Mouse (Mus musculus) MEL (cell line): ENCODE results near the gene Nudt15. TPM values are rescaled to one million over a fixed set of nuclear protein-coding genes. Genes with fewer than 3 reads are reported as not detected.

ENCODE experiments used
- DNase-seq: peaks from one replicate; pipeline ENCODE4 v3.0.0; 2011; ENCODE audit warnings: low read depth, low spot score
- H3K27ac ChIP-seq: 2 replicates; pipeline ENCODE4 v1.5.1; 2012; ENCODE audit warnings: low read depth, mild to moderate bottlenecking, control low read depth, low read length, moderate library complexity; ENCODE audit not compliant: control insufficient read depth
- H3K27me3 ChIP-seq, 2 experiments: fragments of 150-350 bp in 1 of 2; sonication (generic) in 1 of 2; 2 replicates each; pipeline ENCODE4 v1.6.1; 2012; ENCODE audit warnings: low read length in 2 of 2, mild to moderate bottlenecking in 2 of 2, improper control_type of control experiment in 1 of 2, moderate library complexity in 1 of 2; ENCODE audit not compliant: insufficient read depth in 2 of 2, control insufficient read depth in 1 of 2
- H3K36me3 ChIP-seq, 2 experiments: 2 replicates each; pipeline ENCODE4 v1.6.1; 2012 to 2014; ENCODE audit warnings: low read length in 2 of 2, improper control_type of control experiment in 1 of 2, inconsistent platforms in 1 of 2, mild to moderate bottlenecking in 1 of 2; ENCODE audit not compliant: insufficient read depth in 2 of 2, control insufficient read depth in 1 of 2
- H3K4me1 ChIP-seq, 2 experiments: fragments of 150-350 bp in 1 of 2; sonication (generic) in 1 of 2; 2 replicates each; pipeline ENCODE4 v1.6.1; 2012; ENCODE audit warnings: low read length in 2 of 2, improper control_type of control experiment in 1 of 2, mild to moderate bottlenecking in 1 of 2; ENCODE audit not compliant: insufficient read depth in 2 of 2, control insufficient read depth in 1 of 2
- H3K4me3 ChIP-seq, 2 experiments: fragments of 150-350 bp in 1 of 2; sonication (generic) in 1 of 2; 2 replicates each; pipeline ENCODE4 v1.5.1; 2012; ENCODE audit warnings: low read depth in 2 of 2, low read length in 2 of 2, mild to moderate bottlenecking in 2 of 2, moderate library complexity in 2 of 2, control low read depth in 1 of 2, improper control_type of control experiment in 1 of 2; ENCODE audit not compliant: control insufficient read depth in 1 of 2, insufficient read depth in 1 of 2
- H3K79me2 ChIP-seq: 2 replicates; pipeline ENCODE4 v1.6.1; 2012; ENCODE audit warnings: mild to moderate bottlenecking, low read length, moderate library complexity; ENCODE audit not compliant: control insufficient read depth, poor library complexity, insufficient read depth
- H3K9ac ChIP-seq: 2 replicates; pipeline ENCODE4 v1.6.1; 2012; ENCODE audit warnings: low read depth, mild to moderate bottlenecking, control low read depth, low read length, moderate library complexity; ENCODE audit not compliant: control insufficient read depth, poor library complexity, severe bottlenecking
- H3K9me3 ChIP-seq: fragments of 150-350 bp; sonication (generic); replicated peaks from 2 replicates; pipeline ENCODE4 v1.6.1; 2012; ENCODE audit warnings: mild to moderate bottlenecking, low read length, improper control_type of control experiment, moderate library complexity; ENCODE audit not compliant: insufficient read depth
- CHD1 ChIP-seq: IDR thresholded peaks from 2 replicates; pipeline ENCODE4 v1.6.1; 2012; ENCODE audit warnings: low read depth, mild to moderate bottlenecking, inconsistent platforms, low read length, improper control_type of control experiment
- CHD2 ChIP-seq: IDR thresholded peaks from 2 replicates; pipeline ENCODE4 v1.6.1; 2011; ENCODE audit warnings: low read length, improper control_type of control experiment
- CTCF ChIP-seq, 3 experiments: IDR thresholded peaks in 2 of 3; conservative IDR thresholded peaks in 1 of 3; 2 replicates each; pipeline ENCODE4 v1.5.1; 2011 to 2012; ENCODE audit warnings: low read length in 3 of 3, low read depth in 2 of 3, mild to moderate bottlenecking in 2 of 3, improper control_type of control experiment in 1 of 3, inconsistent platforms in 1 of 3, mixed read lengths in 1 of 3, moderate library complexity in 1 of 3; ENCODE audit not compliant: control insufficient read depth in 1 of 3, insufficient read depth in 1 of 3, poor library complexity in 1 of 3, severe bottlenecking in 1 of 3
- EP300 ChIP-seq, 2 experiments: IDR thresholded peaks; 2 replicates each; pipeline ENCODE4 v1.6.1; 2011; ENCODE audit warnings: improper control_type of control experiment in 2 of 2, low read length in 2 of 2, low read depth in 1 of 2, mild to moderate bottlenecking in 1 of 2
- ETS1 ChIP-seq: IDR thresholded peaks from 2 replicates; pipeline ENCODE4 v1.6.1; 2012; ENCODE audit warnings: low read depth, mild to moderate bottlenecking, inconsistent platforms, low read length, improper control_type of control experiment, moderate library complexity
- GATA1 ChIP-seq: IDR thresholded peaks from 2 replicates; pipeline ENCODE4 v1.6.1; 2011; ENCODE audit warnings: low read depth, low read length, improper control_type of control experiment
- HCFC1 ChIP-seq: IDR thresholded peaks from 2 replicates; pipeline ENCODE4 v1.6.1; 2012; ENCODE audit warnings: low read depth, mild to moderate bottlenecking, inconsistent platforms, low read length, improper control_type of control experiment, moderate library complexity
- MAX ChIP-seq: IDR thresholded peaks from 2 replicates; pipeline ENCODE4 v1.6.1; 2011; ENCODE audit warnings: low read length, improper control_type of control experiment
- MAZ ChIP-seq: IDR thresholded peaks from 2 replicates; pipeline ENCODE4 v1.6.1; 2012; ENCODE audit warnings: low read depth, mild to moderate bottlenecking, inconsistent platforms, low read length, improper control_type of control experiment
- MEF2A ChIP-seq: IDR thresholded peaks from 2 replicates; pipeline ENCODE4 v1.6.1; 2014; ENCODE audit warnings: low read depth, mild to moderate bottlenecking, inconsistent platforms, low read length, improper control_type of control experiment; ENCODE audit not compliant: poor library complexity, insufficient replicate concordance, severe bottlenecking; ENCODE audit errors: extremely low read depth
- NELFE ChIP-seq: IDR thresholded peaks from 2 replicates; pipeline ENCODE4 v1.6.1; 2011; ENCODE audit warnings: low read depth, low read length, improper control_type of control experiment
- NRF1 ChIP-seq: IDR thresholded peaks from 2 replicates; pipeline ENCODE4 v1.6.1; 2014; ENCODE audit warnings: low read depth, mild to moderate bottlenecking, inconsistent platforms, low read length, improper control_type of control experiment, moderate library complexity; ENCODE audit not compliant: poor library complexity, insufficient read depth, severe bottlenecking
- POLR2A ChIP-seq, 2 experiments: IDR thresholded peaks; 2 replicates each; pipeline ENCODE4 v1.6.1; 2011 to 2012; ENCODE audit warnings: low read length in 2 of 2, mild to moderate bottlenecking in 2 of 2, control low read depth in 1 of 2, improper control_type of control experiment in 1 of 2, low read depth in 1 of 2, moderate library complexity in 1 of 2; ENCODE audit not compliant: control insufficient read depth in 1 of 2, insufficient read depth in 1 of 2, poor library complexity in 1 of 2
- RAD21 ChIP-seq: IDR thresholded peaks from 2 replicates; pipeline ENCODE4 v1.6.1; 2011; ENCODE audit warnings: mild to moderate bottlenecking, low read depth, low read length, improper control_type of control experiment
- RCOR1 ChIP-seq: IDR thresholded peaks from 2 replicates; pipeline ENCODE4 v1.6.1; 2012; ENCODE audit warnings: low read depth, mild to moderate bottlenecking, inconsistent platforms, low read length, improper control_type of control experiment
- SIN3A ChIP-seq: IDR thresholded peaks from 2 replicates; pipeline ENCODE4 v1.6.1; 2012; ENCODE audit warnings: low read length, improper control_type of control experiment, inconsistent platforms
- SMC3 ChIP-seq: IDR thresholded peaks from 2 replicates; pipeline ENCODE4 v1.6.1; 2011; ENCODE audit warnings: low read depth, low read length, improper control_type of control experiment
- UBTF ChIP-seq: IDR thresholded peaks from 2 replicates; pipeline ENCODE4 v1.6.1; 2012; ENCODE audit warnings: low read depth, mild to moderate bottlenecking, inconsistent platforms, low read length, improper control_type of control experiment, moderate library complexity, borderline replicate concordance; ENCODE audit not compliant: insufficient read depth
- USF1 ChIP-seq: IDR thresholded peaks from 2 replicates; pipeline ENCODE4 v1.6.1; 2014; ENCODE audit warnings: low read depth, mild to moderate bottlenecking, inconsistent platforms, low read length, improper control_type of control experiment, moderate library complexity
- ZMIZ1 ChIP-seq: IDR thresholded peaks from 2 replicates; pipeline ENCODE4 v1.6.1; 2012; ENCODE audit warnings: low read depth, mild to moderate bottlenecking, inconsistent platforms, low read length, improper control_type of control experiment, moderate library complexity
- polyA plus RNA-seq, 2 experiments: library from polyadenylated mRNA; stranded (reverse) in 1 of 2; unstranded in 1 of 2; fragments of >175 nt in 1 of 2; fragments of >200 nt in 1 of 2; gene quantifications; 2 replicates each; pipeline versions ENCODE4 v1.2.1 to v1.2.4; 2012; ENCODE audit warnings: low replicate concordance in 2 of 2, low read depth in 1 of 2; ENCODE audit not compliant: insufficient read length in 2 of 2, insufficient read depth in 1 of 2, missing spikeins in 1 of 2
- total RNA-seq: library from RNA; depleted of rRNA; stranded (reverse); fragments of 300-350 nt; gene quantifications from 2 replicates; pipeline ENCODE4 v1.2.3, GENCODE M21; 2012

The Nudt15 gene
- total and polyA plus RNA-seq, 3 experiments = 8.8 to 12.3 TPM; not detected in 1

- H3K4me3 ChIP-seq = no peak overlapping the region
- H3K27me3 ChIP-seq = no peaks in the 10 kb centered on the region
- H3K36me3 ChIP-seq = peaks cover 0 to 12% of the 10 kb centered on the region in 2 experiments; a peak in 2 of 4 replicates
- TF ChIP-seq CTCF (IDR thresholded peaks at IDR 0.05 in 2 of 3, conservative IDR thresholded peaks at IDR 0.05 in 1 of 3; ENCODE audit: control insufficient read depth in 1 of 3, insufficient read depth in 1 of 3, low read depth in 2 of 3, low read length in 3 of 3, poor library complexity in 1 of 3, severe bottlenecking in 1 of 3) (peak; percentile 64 to 92 (median 65)), SMC3 (peak; percentile 38; the same call in 1 of the 2 replicates), RAD21 (peak; percentile 18), CHD1 (no peak), SIN3A (no peak)
- no peaks in the 10 kb centered on the region for H3K4me1 ChIP-seq
- no peaks in the 10 kb centered on the region for H3K79me2 ChIP-seq
- no peak overlapping the region for H3K9ac ChIP-seq
- H3K9me3 ChIP-seq = no peaks in the 10 kb centered on the region
- DNase-seq = peak; percentile 44
- no peak overlapping the region for H3K27ac ChIP-seq
These were observed 40.0 kb upstream of the Nudt15 start for GRCm38 (mm10) chr14:73588080-73588479.

GRCm38 (mm10) chr14:73576336-73576735, 28.3 kb upstream of the Nudt15 start:
- no peaks in the 10 kb centered on the region for H3K9me3 ChIP-seq
- H3K27ac ChIP-seq = no peak overlapping the region
- TF ChIP-seq RAD21 = no peak
- no peak for TF ChIP-seq ZMIZ1
- no peak for TF ChIP-seq NELFE
- TF ChIP-seq NRF1 = no peak
- no peak for TF ChIP-seq UBTF
- TF ChIP-seq MAZ = no peak
- TF ChIP-seq HCFC1 = no peak
- no peak for TF ChIP-seq USF1
- TF ChIP-seq EP300 (IDR thresholded peaks at IDR 0.05; ENCODE audit: low read depth in 1 of 2, low read length in 2 of 2) = no peak
- no peak for TF ChIP-seq SMC3
- TF ChIP-seq RCOR1 = no peak
- no peak for TF ChIP-seq POLR2A (IDR thresholded peaks at IDR 0.05; ENCODE audit: control insufficient read depth in 1 of 2, insufficient read depth in 1 of 2, low read depth in 1 of 2, low read length in 2 of 2, poor library complexity in 1 of 2)
- no peak for TF ChIP-seq CHD1
- H3K4me3 ChIP-seq = no peak overlapping the region
- H3K9ac ChIP-seq = no peak overlapping the region
- peaks cover 0 to 19% of the 10 kb centered on the region in 2 experiments; a peak in 2 of 4 replicates for H3K36me3 ChIP-seq
- peaks cover 2% of the 10 kb centered on the region; the same call in 1 of the 2 replicates for H3K79me2 ChIP-seq
- no peaks in the 10 kb centered on the region for H3K4me1 ChIP-seq
- H3K27me3 ChIP-seq = no peaks in the 10 kb centered on the region
- DNase-seq = no peak

- DNase-seq = peak; percentile 52
- Histone ChIP-seq H3K27me3 (no peaks in the 10 kb centered on the region), H3K4me3 (no peak overlapping the region), H3K36me3 (peaks cover 0 to 8% of the 10 kb centered on the region in 2 experiments; a peak in 2 of 4 replicates), H3K4me1 (no peaks in the 10 kb centered on the region), H3K9ac (no peak overlapping the region), H3K9me3 (no peaks in the 10 kb centered on the region), H3K27ac (no peak overlapping the region), H3K79me2 (peaks cover 2% of the 10 kb centered on the region; the same call in 1 of the 2 replicates)
- TF ChIP-seq MAX = no peak
- TF ChIP-seq CHD2 = no peak
- 0 out of 2 replicates have a peak, but pooled peaks have one; percentile 14 for TF ChIP-seq GATA1
- TF ChIP-seq MEF2A = no peak
- no peak for TF ChIP-seq HCFC1
- TF ChIP-seq ETS1 = 0 out of 2 replicates have a peak, but pooled peaks have one; percentile 14
These were observed 26.0 kb upstream of the Nudt15 start for GRCm38 (mm10) chr14:73574053-73574452.
